Mouse (Mus musculus) heart, adult 9 months (tissue): ENCODE measurements around the gene Cideb.

Source experiments
- DNase-seq, 2 experiments: peaks; one replicate each; pipeline ENCODE4 v3.0.0; 2022; ENCODE audit warnings: low spot score in 2 of 2

Cideb gene

GRCm38 (mm10) chr14:55765696-55766095, 7.4 kb upstream of the Cideb start, which contains the start of gene Ltb4r1:
Gene Ltb4r1, plus strand, starts transcription at chr14:55765962.
- DNase-seq, result no peak

- DNase-seq, result peak; percentile 42 to 62
Observed at GRCm38 (mm10) chr14:55763166-55763565, 4.9 kb upstream of the Cideb start.

DNA sequence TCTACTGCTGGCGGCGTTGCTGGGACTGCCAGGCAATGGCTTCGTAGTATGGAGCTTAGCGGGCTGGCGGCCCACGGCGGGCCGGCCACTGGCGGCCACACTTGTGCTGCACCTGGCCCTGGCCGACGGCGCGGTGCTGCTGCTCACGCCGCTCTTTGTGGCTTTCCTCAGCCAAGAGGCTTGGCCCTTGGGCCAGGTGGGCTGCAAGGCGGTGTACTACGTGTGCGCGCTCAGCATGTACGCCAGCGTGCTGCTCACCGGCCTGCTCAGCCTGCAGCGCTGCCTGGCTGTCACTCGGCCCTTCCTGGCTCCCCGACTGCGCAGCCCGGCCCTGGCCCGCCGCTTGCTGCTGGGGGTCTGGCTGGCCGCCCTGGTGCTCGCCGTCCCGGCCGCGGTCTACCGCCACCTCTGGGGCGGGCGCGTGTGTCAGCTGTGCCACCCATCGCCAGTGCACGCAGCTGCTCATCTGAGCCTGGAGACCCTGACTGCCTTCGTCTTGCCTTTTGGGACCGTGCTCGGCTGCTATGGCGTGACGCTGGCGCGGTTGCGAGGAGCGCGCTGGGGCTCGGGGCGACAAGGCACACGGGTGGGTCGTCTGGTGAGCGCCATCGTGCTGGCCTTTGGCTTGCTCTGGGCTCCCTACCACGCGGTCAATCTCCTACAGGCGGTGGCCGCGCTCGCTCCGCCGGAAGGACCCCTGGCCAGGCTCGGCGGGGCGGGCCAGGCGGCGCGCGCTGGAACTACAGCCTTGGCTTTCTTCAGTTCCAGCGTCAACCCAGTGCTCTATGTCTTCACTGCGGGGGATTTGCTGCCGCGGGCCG, 4.0 kb upstream of the Cideb start:
- peak; percentile 32 to 36 for DNase-seq

GRCm38 (mm10) chr14:55761163-55761562, 2.9 kb upstream of the Cideb start, which contains the start of gene Ltb4r2:
Gene Ltb4r2, plus strand, starts transcription at chr14:55761428.
- no peak for DNase-seq

DNA sequence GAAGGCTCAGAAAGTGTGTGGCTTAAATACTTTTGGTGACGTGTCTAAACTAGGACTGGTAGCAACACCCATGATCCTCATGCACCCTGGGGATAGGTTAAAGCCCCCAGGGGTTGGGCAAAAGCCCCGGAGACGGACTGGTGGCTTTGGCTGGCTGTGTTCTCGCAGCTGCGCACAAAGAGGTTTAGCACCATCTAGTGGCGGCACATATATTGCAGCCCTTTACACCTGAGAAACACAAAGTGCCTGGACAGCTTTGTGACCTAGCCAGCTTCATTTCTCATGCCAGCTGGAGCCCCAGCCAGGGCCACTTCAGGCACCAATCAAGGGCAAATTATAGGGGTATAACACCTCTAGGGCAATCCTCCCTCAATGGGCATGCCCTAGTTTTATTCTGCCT, 1.9 kb upstream of the Cideb start:
- DNase-seq, result peak; percentile 73 to 84

DNA sequence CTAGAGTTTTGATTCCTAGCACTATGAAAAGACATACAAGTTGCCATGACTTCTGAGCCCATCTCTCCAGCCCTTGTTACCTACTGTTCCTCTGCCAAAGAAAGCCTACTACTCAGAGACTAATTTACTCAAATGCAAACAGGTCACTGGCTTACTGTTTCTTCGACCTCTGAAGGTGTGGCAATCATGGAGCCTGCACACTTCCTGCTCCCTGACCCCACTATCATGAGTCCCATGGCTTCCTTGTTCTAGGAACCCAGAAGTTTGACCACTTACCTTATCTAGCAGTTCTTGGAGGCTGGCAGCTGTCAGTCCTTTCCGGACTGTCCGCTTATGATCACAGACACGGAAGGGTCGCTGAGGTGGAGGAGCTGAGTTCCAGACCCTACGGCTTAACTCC, 692 bp downstream of the Cideb start:
- DNase-seq, result no peak

GRCm38 (mm10) chr14:55747051-55747847, 11.0 kb downstream of the Cideb start:
- no peak for DNase-seq

- no peak for DNase-seq
Observed at GRCm38 (mm10) chr14:55745861-55746237, 12.4 kb downstream of the Cideb start.

- peak; percentile 88 to 91 for DNase-seq
Observed at GRCm38 (mm10) chr14:55745180-55745860, 12.9 kb downstream of the Cideb start, which contains the start of the genes Dhrs1 and Nop9. Gene Dhrs1, minus strand, starts transcription at chr14:55745690. Gene Nop9, plus strand, starts transcription at chr14:55745693.

GRCm38 (mm10) chr14:55743711-55744110, 14.5 kb downstream of the Cideb start:
- DNase-seq, result peak; percentile 70 to 88

- no peak for DNase-seq
Observed at GRCm38 (mm10) chr14:55737086-55737687, 21.1 kb downstream of the Cideb start.

- DNase-seq, result no peak
Observed at GRCm38 (mm10) chr14:55735758-55736157, 22.5 kb downstream of the Cideb start.

- DNase-seq, result no peak
Observed at GRCm38 (mm10) chr14:55735334-55735733, 22.9 kb downstream of the Cideb start.

- no peak for DNase-seq
Observed at GRCm38 (mm10) chr14:55734869-55735268, 23.4 kb downstream of the Cideb start.

GRCm38 (mm10) chr14:55733889-55734288, 24.4 kb downstream of the Cideb start:
- DNase-seq, result no peak

DNA sequence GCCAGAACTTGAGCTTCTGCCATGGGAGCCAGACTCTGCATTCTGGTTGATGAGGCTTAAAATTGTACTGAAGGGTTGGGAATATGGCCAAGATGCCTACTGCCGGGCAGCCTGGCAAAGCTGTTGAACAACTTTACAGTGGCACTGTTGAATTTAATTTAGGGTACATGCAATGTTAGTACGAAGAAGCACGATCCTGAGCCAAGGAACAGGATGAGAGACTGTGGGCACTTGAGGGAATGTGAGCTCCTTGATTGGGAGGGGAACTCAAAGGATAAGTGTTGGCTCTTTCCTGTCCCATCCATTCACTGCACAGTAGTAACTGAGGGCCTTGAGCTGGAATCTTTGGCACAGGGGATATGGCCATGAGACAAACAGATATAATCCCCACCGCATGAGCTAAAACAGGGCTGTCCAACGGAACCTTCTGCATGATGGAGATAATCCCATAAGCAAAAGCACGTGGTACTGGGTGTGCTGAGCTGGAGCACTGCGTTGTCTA, 27.7 kb downstream of the Cideb start:
- DNase-seq, result no peak

DNA sequence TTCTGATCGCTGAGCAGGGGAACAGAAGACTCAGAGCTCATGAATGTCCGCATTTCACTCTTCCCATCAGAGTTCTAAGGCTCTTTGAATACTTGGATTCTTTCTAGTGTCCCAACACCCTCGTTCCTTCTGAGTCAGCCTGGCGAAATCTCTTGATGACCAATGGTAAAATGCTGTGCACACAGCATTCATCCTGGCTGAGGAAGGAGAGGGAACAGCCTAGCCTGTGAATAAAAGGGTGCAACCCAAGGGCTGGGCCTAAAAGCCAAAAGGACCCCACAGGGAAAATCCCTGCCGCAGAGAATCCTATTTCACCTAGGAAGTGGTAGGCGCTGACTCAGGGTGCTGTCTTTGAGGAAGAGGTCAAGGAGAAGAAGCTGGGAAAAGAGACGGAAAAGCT, 28.1 kb downstream of the Cideb start:
- no peak for DNase-seq

DNA sequence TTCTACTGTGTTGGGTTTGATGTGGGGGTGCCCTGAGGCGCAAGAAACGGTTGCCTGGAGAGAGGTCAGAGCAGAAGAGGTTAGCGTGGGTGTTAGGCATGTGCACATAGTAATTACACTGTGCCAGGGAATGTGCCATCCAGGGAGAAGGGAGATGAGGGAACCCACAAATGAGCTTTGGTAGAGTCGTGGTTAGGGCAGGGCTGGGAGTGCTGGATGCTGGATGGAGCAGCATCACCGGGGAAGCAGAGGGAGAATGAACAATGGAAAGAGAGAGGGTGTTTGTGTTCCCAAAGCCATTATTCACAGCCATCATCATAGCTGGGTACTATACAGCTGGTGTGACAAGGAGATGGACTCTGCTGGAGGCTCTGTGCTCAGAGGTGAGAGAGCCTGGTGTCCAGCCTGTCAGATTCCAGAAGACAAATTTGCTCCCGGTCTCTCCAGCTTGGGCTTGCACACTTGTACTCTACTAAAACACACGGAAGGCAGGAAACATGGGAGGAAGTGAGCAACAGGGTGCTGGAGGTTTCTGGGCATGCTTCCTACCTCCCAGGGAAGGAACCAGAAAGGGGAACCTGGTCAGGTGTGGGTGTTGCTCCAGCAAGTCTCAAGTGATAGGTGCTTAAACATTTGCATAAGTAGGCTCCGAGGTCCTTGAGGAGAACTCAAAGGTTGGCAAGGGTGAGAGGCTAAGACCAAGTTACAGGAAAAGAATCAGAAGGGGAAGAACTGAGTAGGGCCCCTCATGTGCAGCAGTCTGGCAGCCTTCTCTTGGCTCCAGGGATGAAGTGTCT, 30.2 kb downstream of the Cideb start:
- DNase-seq, result no peak

DNA sequence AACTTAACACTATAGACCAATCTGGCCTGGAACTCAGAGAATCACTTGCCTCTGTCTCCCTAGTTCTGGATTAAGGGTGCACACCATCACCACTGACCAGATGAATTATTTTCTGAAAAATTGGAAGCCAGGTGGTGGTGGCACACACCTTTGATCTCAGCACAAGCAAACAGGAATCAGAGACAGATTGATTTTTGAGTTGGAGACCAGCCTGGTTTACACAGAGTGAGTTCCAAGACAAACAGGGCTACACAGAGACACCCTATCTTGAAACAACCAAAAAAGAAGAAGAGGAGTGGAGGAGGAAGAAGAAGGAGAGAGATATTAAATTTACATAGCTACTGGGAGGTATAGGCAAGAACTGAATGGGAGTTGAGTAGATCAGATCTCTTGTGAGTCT, 32.0 kb downstream of the Cideb start:
- no peak for DNase-seq

DNA sequence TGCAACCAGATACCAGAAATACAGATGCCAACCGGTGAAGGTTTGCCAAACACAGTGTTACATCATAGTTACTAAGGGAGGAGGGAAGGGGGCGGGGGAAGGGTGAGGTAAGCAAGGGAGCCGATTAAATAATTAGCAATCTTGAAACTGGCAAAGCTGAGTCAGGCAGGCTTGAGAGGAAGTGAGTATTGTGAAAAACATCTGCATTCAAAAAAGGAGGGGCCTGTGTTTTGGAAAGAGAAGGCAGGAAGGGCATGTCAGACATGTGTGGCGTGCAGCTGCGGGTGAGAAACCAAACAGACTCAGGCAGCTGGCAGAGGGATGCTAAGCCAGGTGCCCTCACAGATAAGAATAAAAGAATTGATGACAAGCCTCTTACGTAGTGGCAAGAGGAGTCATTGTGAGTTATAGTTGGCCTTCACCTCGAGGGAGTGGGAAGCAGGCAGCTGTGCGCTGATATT, 33.8 kb downstream of the Cideb start:
- peak; percentile 68 to 75 for DNase-seq

DNA sequence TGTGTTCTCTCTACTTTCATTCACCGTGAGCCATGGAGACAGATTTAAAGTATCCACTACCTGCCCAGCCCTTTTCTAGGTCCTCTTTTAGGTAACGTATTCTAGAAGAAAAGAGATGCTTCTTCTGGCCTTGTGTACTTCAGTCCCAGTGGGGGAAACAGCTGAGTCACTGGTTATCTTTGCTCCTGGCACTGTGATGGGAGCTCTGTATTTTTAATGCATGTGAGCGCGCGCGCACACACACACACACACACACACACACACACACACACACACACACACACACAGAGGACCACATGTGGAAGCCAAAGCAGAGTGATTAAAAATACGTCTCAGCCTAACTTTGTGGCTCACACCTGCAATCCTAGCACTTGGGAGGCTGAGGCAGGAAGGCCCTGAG, 34.8 kb downstream of the Cideb start:
- DNase-seq, result no peak
